Comparison of ENCODE assay signal across 13 mouse cellular contexts in genomic region chr3:120786659-120787058, GRCm38 (mm10).
DNase-seq lines count a peak whose midpoint lies in the region; ATAC-seq and TF ChIP-seq lines count a peak whose summit lies in the region.
"Had no signal": no experiment of that assay in that cellular context is flagged by ENCODE, and none has a peak within 500 bp of the region (broad histone marks: within the 10 kb centered on the region; RNA-seq: fewer than 3 reads in every experiment).

No protein-coding gene starts in this region.

- no peak overlapping the region for H3K4me3 ChIP-seq in hindbrain, postnatal 0 days (ENCODE audit: low read length)
- H3K4me3 ChIP-seq: erythroblast, embryonic 14.5 days; liver, embryonic 15.5 days; neural tube, embryonic 15.5 days had no signal

- 71% methylated on average over 9 of the region's 9 CpGs for WGBS in hindbrain, postnatal 0 days

- H3K4me2 ChIP-seq in hindbrain, postnatal 0 days (ENCODE audit: low read depth, low read length) = no peak overlapping the region
- H3K4me2 ChIP-seq: liver, embryonic 15.5 days; neural tube, embryonic 15.5 days had no signal

- H3K36me3 ChIP-seq in hindbrain, postnatal 0 days (ENCODE audit: insufficient read depth, low read length) = no peaks in the 10 kb centered on the region
- H3K36me3 ChIP-seq: liver, embryonic 15.5 days; neural tube, embryonic 15.5 days had no signal

- no peaks in the 10 kb centered on the region for H3K9me3 ChIP-seq in hindbrain, postnatal 0 days (ENCODE audit: low read length)
- H3K9me3 ChIP-seq: liver, embryonic 15.5 days; neural tube, embryonic 15.5 days had no signal

- H3K27ac ChIP-seq in hindbrain, postnatal 0 days = no peak overlapping the region
- H3K27ac ChIP-seq: liver, embryonic 15.5 days; neural tube, embryonic 15.5 days had no signal

- H3K9ac ChIP-seq in hindbrain, postnatal 0 days (replicated peaks; ENCODE audit: low read length) = no peak overlapping the region
- H3K9ac ChIP-seq: liver, embryonic 15.5 days; neural tube, embryonic 15.5 days had no signal

- H3K4me1 ChIP-seq in hindbrain, postnatal 0 days (ENCODE audit: insufficient read depth, low read length) = no peaks in the 10 kb centered on the region
- H3K4me1 ChIP-seq: liver, embryonic 15.5 days; neural tube, embryonic 15.5 days had no signal

- no peak for ATAC-seq in hindbrain, postnatal 0 days
- ATAC-seq: CD4-positive, CD25-positive, alpha-beta regulatory T cell, adult 4 months had no signal

- DNase-seq in cerebellum, postnatal 14 days = peak; percentile 17 to 22
- DNase-seq in cerebellum, adult 9-10 months = no peak
- DNase-seq in Muller cell, postnatal 12 days (ENCODE audit: inconsistent ontology term) = peak; percentile 67
- peak; percentile 35 for DNase-seq in heart, adult 8-10 months (ENCODE audit: low spot score)
- DNase-seq in left cerebral cortex, adult 8-10 months (ENCODE audit: low spot score in 2 of 2) = peak; percentile 43 to 58
- DNase-seq in hindbrain, postnatal 0 days (ENCODE audit: low spot score) = no peak
- DNase-seq in urinary bladder, postnatal 4 days (ENCODE audit: low spot score in 2 of 2) = no peak
- DNase-seq in spleen, adult 18-20 months = no peak
- DNase-seq: thymus, postnatal 14 days had no signal

- TF ChIP-seq CTCF in hindbrain, postnatal 0 days (IDR thresholded peaks at IDR 0.05; ENCODE audit: low read depth) = no peak

- H3K27me3 ChIP-seq in hindbrain, postnatal 0 days (ENCODE audit: insufficient read depth, low read length) = no peaks in the 10 kb centered on the region
- H3K27me3 ChIP-seq: liver, embryonic 15.5 days; neural tube, embryonic 15.5 days had no signal

Comparison
In these comparisons a context has a peak if more than half of its experiments do, and no peak if none do; other contexts are left out.
1. DNase-seq: peak in cerebellum, postnatal 14 days (2 of 2), Muller cell, postnatal 12 days (single experiment), heart, adult 8-10 months (single experiment) and left cerebral cortex, adult 8-10 months (2 of 2); none in cerebellum, adult 9-10 months (single experiment), hindbrain, postnatal 0 days (single experiment), urinary bladder, postnatal 4 days (0 of 2) and spleen, adult 18-20 months (0 of 2).